7 mouse cellular contexts compared by ENCODE assay signal in the genomic region with DNA sequence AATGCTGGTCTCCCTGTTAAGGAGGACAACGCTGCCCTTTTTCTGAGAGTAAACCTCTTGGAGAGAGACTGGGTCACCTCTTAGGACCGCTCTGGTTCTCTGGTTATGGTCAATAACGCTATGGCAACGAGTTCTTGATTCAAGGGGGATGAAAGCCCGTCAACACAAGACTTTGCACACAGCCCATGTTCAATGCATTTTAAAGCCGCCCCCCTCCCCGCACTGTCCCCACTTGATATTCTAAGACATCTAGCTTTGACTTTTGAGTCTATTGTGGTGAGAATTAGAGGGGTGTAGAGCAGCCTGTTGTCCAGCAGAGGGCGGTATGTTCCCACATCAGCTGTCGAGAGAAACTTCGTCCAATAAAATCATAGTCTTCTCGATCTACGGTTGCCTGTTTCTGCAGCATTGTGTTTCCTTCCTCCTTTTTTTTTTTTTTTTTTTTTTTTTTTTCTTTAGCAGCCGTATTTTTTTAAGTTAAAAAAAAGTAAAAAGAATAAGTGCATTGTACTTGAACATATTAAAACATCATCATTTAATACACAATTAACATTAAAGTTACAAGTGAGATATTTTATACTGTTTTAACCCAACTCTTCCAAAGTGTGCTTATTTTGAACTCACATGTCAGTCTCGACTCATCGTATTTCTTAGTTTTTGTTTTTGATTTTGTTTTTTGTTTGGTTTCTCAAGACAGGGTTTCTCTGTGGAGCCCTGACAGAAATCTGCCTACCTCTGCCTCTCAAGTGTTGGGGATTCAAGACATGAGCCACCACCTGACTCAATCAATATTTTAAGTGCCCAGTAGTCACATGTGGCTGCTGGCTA. TPM values are rescaled to one million over a fixed set of nuclear protein-coding genes. Genes with fewer than 3 reads are reported as not detected.
DNase-seq lines count a peak whose midpoint lies in the region; ATAC-seq and TF ChIP-seq lines count a peak whose summit lies in the region.

No protein-coding gene starts in this region.

- no peak for TF ChIP-seq POLR2A in cerebellum, adult 2 months (IDR thresholded peaks at IDR 0.05; ENCODE audit: borderline replicate concordance, insufficient read depth, low read length)

- H3K27me3 ChIP-seq in cerebellum, adult 2 months (ENCODE audit: control insufficient read depth, insufficient read depth, low read length): no peaks in the 10 kb centered on the region
- no peaks in the 10 kb centered on the region for H3K27me3 ChIP-seq in midbrain, embryonic 11.5 days (ENCODE audit: control insufficient read depth, insufficient read depth, low read length)

- no peak overlapping the region for H3K4me3 ChIP-seq in cerebellum, adult 2 months (replicated peaks; ENCODE audit: insufficient read depth, low read depth, low read length)
- H3K4me3 ChIP-seq in midbrain, embryonic 11.5 days (ENCODE audit: low read depth, low read length): no peak overlapping the region

- peak; percentile 83 for TF ChIP-seq CTCF in cerebellum, adult 2 months (IDR thresholded peaks at IDR 0.05; ENCODE audit: borderline replicate concordance, insufficient read depth, low read depth, low read length)

- H3K36me3 ChIP-seq in midbrain, embryonic 11.5 days (ENCODE audit: control insufficient read depth, insufficient read depth, low read length): no peaks in the 10 kb centered on the region

- no peak overlapping the region for H3K4me2 ChIP-seq in midbrain, embryonic 11.5 days

- H3K9ac ChIP-seq in midbrain, embryonic 11.5 days (ENCODE audit: low read length): no peak overlapping the region

- WGBS in cerebellum, adult 2 months: 20% methylated on average over 15 of the region's 15 CpGs
- WGBS in midbrain, embryonic 11.5 days: 25% methylated on average over 15 of the region's 15 CpGs

- intact Hi-C loops in left cerebral cortex, postnatal 4 days (cut with DNase I): loop anchor here (5.0 kb wide), 1 partner anchor 47 kb away; no protein-coding TSS in a partner anchor

- ATAC-seq in inflammation-experienced regulatory T-cells, adult 6 months: peak; percentile 75
- ATAC-seq in midbrain, embryonic 11.5 days (ENCODE audit: low FRiP score): peak; percentile 75; the same call in 1 of the 2 replicates

- H3K9me3 ChIP-seq in midbrain, embryonic 11.5 days (ENCODE audit: control insufficient read depth, low read length): no peaks in the 10 kb centered on the region

- H3K4me1 ChIP-seq in cerebellum, adult 2 months (ENCODE audit: control insufficient read depth, insufficient read depth, low read length): no peaks in the 10 kb centered on the region
- no peaks in the 10 kb centered on the region for H3K4me1 ChIP-seq in midbrain, embryonic 11.5 days (ENCODE audit: control insufficient read depth, insufficient read depth, low read length)

- no peak overlapping the region for H3K27ac ChIP-seq in cerebellum, adult 2 months (ENCODE audit: insufficient read depth, low read length)
- H3K27ac ChIP-seq in midbrain, embryonic 11.5 days (ENCODE audit: low read depth, low read length): no peak overlapping the region

- peak; percentile 79 for DNase-seq in T-cell, adult 2 months (ENCODE audit: low spot score)
- peak; percentile 49 to 58 for DNase-seq in cerebellum, adult 2 months
- DNase-seq in frontal cortex, postnatal 10 days (ENCODE audit: low spot score in 2 of 2): peak; percentile 33 to 43
- DNase-seq in left cerebral cortex, postnatal 4 days: peak; percentile 48
- DNase-seq in midbrain, embryonic 11.5 days (ENCODE audit: low spot score, missing footprints): peak; percentile 94
- DNase-seq in right cerebral cortex, postnatal 4 days: peak; percentile 46

RNA-seq across cellular contexts. Expression of gene Vps26a, which starts 13.7 kb away (rescaled TPM):
- polyA plus RNA-seq in cerebellum, adult 2 months (2012; rRNA removed): 37.1 and 39.2 TPM in 2 replicates
- 10 to 100 TPM; 62.7 to 69.9 (median 69.4) TPM for polyA plus RNA-seq in inflammation-experienced regulatory T-cells, adult 6 months (2017; shearing (Covaris generic))
- 10 to 100 TPM; 37.4 to 41.2 TPM for total RNA-seq in left cerebral cortex, postnatal 4 days (2021)
- 107 and 117 TPM in 2 replicates for polyA plus RNA-seq in midbrain, embryonic 11.5 days (2014; fragmentation: Nextera tagmentation; extraction: Ambion mirVana)

RNA-seq across cellular contexts. Expression of gene Srgn, which starts 26.9 kb away (rescaled TPM):
- 11.2 and 11.3 TPM in 2 replicates for polyA plus RNA-seq in cerebellum, adult 2 months (2012; rRNA removed)
- 1,000 to 10,000 TPM; 1,485 to 2,247 (median 1,910) TPM for polyA plus RNA-seq in inflammation-experienced regulatory T-cells, adult 6 months (2017; shearing (Covaris generic))
- 1 to 10 TPM; 6.1 to 9.0 TPM for total RNA-seq in left cerebral cortex, postnatal 4 days (2021)
- polyA plus RNA-seq in midbrain, embryonic 11.5 days (2014; fragmentation: Nextera tagmentation; extraction: Ambion mirVana): 6.6 and 6.8 TPM in 2 replicates

RNA-seq across cellular contexts. Expression of gene Supv3l1, which starts 50.8 kb away (rescaled TPM):
- polyA plus RNA-seq in cerebellum, adult 2 months (2012; rRNA removed): 37.3 TPM in 2 replicates
- 10 to 100 TPM in 2 of 3 experiments, 1 to 10 TPM in 1; 5.9 to 15.5 (median 10.5) TPM for polyA plus RNA-seq in inflammation-experienced regulatory T-cells, adult 6 months (2017; shearing (Covaris generic))
- total RNA-seq in left cerebral cortex, postnatal 4 days (2021): 10 to 100 TPM; 22.4 to 23.6 TPM
- 29.1 and 31.6 TPM in 2 replicates for polyA plus RNA-seq in midbrain, embryonic 11.5 days (2014; fragmentation: Nextera tagmentation; extraction: Ambion mirVana)

RNA-seq across cellular contexts. Expression of gene 4930507D05Rik, which starts 51.0 kb away (rescaled TPM):
- 0.49 and 0.70 TPM in 2 replicates for polyA plus RNA-seq in cerebellum, adult 2 months (2012; rRNA removed)
- not detected for polyA plus RNA-seq in inflammation-experienced regulatory T-cells, adult 6 months (2017; shearing (Covaris generic))
- 1 to 10 TPM; 1.2 TPM for total RNA-seq in left cerebral cortex, postnatal 4 days (2021)
- 1.2 and 1.7 TPM in 2 replicates for polyA plus RNA-seq in midbrain, embryonic 11.5 days (2014; fragmentation: Nextera tagmentation; extraction: Ambion mirVana)

Comparison
In these comparisons a context has a peak if more than half of its experiments do, and no peak if none do; other contexts are left out.
1. DNase-seq: peak in every context shown above with its lines; median percentile 94 in midbrain, embryonic 11.5 days; 79 in T-cell, adult 2 months; 54 in cerebellum, adult 2 months; 48 in left cerebral cortex, postnatal 4 days; 46 in right cerebral cortex, postnatal 4 days; 38 in frontal cortex, postnatal 10 days.
2. RNA of gene Srgn, which starts 26.9 kb away (polyA plus RNA-seq): 1,485 to 2,247 TPM in inflammation-experienced regulatory T-cells, adult 6 months; 11.2 to 11.3 TPM in cerebellum, adult 2 months and 6.6 to 6.8 TPM in midbrain, embryonic 11.5 days; every median in the first group is over 100 times any median in the second.